Mouse (Mus musculus): ENCODE data around the gene Gorab. TPM values are rescaled to one million over a fixed set of nuclear protein-coding genes. Genes with fewer than 3 reads are reported as not detected.

Gene Gorab
- 0.07 and 0.57 TPM in 2 replicates for polyA plus RNA-seq (2012; ENCODE audit: low replicate concordance)

DNA sequence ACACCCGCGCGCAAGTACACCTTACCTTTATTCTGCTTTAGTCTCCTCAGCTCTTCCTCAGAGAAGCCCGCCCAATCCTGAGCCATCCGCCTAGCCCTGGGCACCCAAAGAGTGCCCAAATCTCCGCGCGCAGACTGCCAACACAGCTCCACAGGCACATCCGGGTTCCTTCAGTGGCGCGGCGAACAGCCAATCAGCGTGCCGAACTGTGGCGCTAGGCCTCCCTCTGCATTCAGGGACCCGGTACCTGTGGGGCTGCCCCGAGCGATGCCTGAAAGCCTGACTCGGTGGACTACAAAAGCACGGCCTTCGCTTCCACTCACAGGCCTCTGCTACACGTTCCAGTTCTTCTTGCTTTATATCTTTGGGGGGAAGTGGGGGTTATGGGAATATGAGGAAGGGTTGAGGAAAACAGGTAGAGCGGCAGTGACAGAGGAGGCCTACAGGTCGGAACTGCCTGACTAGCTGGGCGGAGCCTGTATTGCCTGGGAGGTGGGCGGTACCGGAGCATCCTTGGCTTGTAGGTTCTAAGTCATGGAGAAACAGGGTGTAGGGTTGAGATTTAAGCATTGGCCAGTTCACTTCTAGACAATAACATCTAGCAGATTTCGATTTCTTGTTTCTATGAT lies at the start of gene Gorab:
Gene Gorab, minus strand, starts transcription at position 172 of the 629 bp plus-strand sequence.

Other genes starting within 250 kb of the Gorab start
- gene Prrx1, start 90.0 kb downstream of the Gorab start, polyA plus RNA-seq (2012; ENCODE audit: low replicate concordance): 0.05 and 0.06 TPM in 2 replicates